Mouse (Mus musculus) CD8-positive naive resting alpha-beta T cell, adult 2 months (primary cell): ENCODE data around the gene Trim41.
A peak's percentile ranks its signal among the peaks of the same experiment; 100 is the strongest.
"Not testable (repeated sequence)": the region's sequence is repeated elsewhere in the genome, so short reads cannot be mapped to it uniquely, and the experiment has no call there.

Source experiments
- DNase-seq, 2 experiments: peaks; one replicate each; pipeline ENCODE4 v3.0.0; 2022; ENCODE audit warnings: low read depth in 2 of 2, low spot score in 2 of 2

Gene Trim41

DNA sequence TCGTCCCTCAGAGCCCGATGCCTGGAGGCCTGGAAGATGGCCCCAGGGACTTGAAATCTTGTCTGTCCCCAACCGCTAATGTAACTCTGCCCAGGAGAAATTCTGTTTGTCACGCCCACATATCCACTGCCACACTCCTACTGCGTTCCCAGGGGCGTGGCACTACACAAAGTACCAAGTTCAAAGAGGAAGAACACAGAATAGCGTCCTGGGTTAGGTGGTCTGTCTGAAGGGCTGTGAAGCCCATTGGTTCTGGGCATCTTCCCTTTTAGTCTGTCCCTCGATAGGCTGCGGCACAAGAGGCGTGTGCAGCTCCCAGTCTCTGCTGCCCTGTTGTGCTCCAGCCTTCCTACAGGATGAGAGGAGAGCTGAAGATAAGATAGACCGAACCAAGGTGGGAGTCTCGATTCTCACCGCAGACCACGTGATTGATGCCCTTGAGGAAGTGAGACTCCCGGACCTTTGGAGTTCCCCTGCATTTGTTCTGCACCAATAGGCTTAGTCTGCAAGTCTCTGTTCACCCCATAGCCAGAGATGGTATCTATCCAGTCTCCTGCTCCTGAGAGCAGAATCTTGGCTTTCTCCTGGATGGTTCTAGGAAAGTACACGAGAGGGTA is 21.1 kb upstream of the Trim41 start:
- peak in 1 of 2 experiments; percentile 33 for DNase-seq

DNA sequence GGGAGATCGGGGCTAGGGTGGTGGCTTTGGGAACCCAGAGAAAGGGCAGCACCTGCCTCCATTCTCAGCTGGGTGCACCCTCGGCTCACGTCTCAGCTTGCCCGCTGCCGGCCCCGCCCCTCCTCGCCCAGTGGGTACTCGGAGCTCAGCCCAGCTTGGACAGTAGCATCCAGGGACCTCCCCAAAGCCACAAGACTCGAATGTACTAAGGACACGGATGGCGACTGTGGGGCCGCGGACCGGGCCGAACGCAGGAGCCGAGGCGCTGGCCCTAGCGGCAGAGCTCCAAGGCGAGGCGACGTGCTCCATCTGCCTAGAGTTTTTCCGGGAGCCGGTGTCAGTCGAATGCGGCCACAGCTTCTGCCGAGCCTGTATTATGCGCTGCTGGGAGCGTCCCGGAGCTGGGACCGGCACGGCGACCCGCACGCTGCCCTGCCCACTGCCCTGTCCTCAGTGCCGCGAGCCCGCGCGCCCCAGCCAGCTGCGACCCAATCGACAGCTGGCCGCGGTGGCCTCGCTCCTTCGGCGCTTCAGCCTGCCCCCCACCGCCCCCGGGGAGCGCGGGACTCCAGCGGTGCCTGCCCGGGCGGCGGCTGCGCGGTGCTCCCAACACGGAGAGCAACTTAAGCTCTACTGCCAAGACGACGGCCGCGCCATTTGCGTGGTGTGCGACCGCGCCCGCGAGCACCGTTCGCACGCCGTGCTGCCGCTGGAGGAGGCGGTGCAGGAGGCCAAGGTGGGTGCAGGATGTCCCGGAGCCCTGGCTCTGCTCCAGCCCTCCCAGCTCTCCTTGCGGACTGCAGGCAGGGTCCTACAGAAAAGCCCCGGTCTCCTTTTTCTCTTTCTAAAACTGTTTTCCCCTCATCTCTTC is 20.4 kb upstream of the Trim41 start:
- peak; percentile 47 to 52 for DNase-seq

DNA sequence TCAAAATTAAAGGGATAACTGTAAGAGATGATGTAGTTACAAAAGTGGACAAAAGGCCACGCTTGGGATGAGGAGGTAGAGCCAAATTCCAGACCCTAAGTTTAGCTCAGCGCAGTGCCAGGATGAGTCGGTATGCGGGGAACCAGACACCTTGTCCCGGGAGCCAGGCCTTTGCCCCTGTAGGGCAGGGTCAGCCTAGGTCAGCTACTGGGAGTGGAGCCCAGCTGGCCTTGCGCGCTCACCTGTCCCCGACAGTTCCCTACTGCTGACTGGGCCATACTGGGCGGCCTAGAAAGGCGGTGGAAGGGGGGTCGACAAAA is 19.8 kb upstream of the Trim41 start:
- no peak for DNase-seq

DNA sequence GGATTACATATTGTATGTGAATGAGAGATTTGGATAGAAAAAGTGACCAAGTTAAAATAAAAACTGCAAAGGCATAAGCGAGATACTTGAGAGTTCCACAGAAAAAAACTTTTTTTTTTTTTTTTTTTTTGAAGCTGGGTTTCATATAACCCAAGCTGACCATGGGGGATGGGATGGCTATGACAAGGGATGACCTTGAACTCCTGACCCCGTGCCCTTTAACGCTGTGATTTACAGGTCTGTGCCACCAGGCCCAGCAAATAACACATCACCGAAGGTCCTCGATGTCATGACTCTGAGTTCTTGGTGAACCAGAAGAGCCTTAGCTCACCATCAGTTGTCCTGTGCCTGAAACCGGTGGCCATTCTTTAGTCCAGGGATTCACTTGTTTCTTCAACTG is 18.8 kb upstream of the Trim41 start:
- no peak for DNase-seq

DNA sequence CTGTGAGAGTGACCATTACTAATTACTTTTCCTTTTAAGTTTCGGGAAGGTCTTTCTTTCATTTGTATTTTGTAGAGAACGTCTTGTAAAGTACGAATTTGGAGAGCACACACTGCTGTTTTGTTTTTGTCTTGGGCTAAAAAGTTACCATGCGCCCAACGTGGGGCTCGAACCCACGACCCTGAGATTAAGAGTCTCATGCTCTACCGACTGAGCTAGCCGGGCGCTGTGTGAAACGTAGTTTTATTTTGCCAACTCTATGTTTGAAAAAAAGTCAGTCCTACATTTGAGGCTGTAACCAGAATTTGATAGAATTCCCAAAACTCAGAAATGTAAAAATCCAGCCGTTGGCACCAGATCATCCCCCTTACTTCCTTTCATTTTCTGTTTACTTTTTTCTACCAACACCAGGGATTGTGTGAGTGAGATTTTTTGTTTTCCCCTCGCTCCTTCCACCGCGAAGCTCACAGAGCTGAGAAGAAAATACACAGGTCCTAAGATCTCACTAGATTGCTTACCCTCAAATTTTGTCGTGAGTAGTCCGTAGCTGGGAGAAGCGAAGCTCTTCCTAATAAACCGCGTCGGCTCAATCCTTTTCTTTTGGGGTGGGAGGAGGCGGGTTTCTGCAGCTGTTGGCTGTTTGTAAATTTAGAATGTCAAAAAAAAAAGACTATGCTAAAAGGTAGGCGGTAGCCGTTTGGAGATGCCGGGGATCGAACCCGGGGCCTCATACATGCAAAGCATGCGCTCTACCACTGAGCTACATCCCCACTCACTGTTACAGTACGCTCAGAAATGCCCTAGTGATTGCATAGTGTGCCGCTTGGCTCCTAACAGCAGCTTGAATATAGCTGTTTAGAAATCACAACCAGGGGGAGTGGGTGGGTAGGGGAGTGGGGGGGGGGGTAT is 16.8 kb upstream of the Trim41 start:
- DNase-seq = peak; percentile 89 to 93

DNA sequence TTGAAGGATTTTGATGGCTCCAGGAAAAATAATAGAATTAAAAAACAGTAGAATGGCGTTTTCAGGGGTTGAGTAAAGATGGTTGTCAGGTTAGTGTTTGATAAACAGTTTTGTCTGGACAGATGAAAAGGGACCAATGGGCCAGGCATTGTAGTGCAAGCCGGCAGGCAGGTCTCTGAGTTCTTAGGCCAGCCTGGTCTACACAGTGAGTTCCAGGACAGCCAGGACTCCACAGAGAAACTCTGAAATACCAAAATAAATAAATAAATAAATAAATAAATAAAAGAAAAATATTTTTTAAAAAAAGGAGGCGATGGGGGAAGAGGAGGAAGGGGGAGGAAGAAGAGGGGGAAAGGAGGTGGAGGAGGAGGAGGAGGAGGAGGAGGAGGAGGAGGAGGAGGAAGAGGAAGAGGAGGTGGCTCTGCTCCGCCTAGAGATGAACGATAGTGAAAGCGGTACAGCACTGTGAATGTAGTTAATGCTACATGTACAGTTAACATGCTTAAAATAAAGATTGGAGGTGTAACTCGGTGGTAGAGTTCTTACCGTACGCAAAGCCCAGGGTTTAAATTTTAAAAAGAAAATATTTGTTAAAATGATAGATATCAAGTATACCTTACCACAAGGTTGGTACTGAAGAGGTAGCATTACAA is 16.1 kb upstream of the Trim41 start:
- DNase-seq = no peak

DNA sequence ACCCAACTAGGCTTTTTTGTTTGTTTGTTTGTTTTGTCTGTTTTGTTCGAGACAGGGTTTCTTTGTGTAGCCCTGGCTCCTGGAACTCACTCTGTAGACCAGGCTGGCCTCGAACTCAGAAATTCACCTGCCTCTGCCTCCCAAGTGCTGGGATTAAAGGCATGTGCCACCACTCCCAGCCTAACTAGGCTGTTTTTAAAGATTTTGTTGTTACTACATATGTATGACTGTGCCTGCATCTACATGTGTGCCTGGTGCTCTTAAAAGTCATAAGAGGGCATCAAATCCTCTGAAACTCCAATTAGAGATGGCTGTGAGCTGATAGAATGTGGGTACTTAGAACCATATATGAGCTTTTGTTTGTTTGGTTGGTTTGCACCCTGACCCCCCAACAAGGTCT is 14.1 kb upstream of the Trim41 start:
- DNase-seq = no peak

DNA sequence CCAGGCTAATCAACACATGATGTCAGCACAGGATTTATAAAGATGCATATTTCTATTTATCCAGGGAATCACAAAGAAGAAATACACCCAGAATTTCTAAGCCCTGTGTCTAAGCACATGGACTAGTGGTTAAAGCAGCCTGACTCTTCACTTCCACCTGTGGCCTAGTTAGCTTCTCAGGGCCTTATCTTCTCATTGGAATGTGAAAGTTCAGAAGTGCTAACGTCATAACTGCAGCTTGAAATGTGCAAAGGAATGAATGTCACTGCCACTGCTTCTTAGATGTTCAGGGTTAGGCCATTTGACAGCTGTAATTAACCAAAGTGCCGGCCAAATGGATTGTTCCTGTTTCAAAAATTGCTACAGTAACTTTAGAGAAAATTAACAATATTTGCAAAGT is 13.1 kb upstream of the Trim41 start:
- DNase-seq = no peak

DNA sequence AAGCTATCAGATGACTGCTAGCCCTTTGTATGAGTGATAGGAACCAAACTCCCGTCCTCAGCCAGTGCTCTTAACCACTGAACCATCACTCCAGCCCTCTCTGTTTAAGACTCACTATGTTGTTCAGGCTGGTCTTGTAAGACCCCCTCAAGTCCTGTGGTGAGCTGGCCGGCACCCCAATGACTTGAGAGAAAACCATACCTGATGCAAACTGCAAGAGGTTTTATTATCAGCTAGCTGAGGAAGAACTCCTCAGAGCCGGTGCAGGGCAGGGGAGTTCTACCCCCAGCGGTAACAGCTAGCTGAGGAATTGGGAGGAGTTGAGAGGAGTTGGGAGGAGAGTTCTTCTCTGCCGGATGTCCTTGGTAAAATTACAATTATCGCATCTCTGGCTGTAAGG is 10.8 kb upstream of the Trim41 start:
- no peak for DNase-seq

DNA sequence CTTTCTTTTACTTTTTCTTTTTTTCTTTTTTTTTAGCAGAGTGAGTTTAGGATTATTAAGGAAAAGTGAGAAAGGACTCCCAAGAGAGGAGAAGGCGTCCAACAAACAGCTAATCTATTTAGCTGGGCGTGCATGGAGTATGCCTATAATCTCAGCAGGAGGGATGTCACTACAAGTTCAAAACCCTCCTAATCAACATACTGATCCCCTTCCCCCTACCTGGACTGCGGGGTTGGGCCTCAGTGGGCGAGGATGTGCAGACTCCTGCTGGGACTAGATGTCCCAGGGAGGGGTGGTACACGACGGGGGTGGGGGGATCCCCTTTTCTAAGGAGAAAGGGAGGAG is 9.6 kb upstream of the Trim41 start:
- no peak for DNase-seq

DNA sequence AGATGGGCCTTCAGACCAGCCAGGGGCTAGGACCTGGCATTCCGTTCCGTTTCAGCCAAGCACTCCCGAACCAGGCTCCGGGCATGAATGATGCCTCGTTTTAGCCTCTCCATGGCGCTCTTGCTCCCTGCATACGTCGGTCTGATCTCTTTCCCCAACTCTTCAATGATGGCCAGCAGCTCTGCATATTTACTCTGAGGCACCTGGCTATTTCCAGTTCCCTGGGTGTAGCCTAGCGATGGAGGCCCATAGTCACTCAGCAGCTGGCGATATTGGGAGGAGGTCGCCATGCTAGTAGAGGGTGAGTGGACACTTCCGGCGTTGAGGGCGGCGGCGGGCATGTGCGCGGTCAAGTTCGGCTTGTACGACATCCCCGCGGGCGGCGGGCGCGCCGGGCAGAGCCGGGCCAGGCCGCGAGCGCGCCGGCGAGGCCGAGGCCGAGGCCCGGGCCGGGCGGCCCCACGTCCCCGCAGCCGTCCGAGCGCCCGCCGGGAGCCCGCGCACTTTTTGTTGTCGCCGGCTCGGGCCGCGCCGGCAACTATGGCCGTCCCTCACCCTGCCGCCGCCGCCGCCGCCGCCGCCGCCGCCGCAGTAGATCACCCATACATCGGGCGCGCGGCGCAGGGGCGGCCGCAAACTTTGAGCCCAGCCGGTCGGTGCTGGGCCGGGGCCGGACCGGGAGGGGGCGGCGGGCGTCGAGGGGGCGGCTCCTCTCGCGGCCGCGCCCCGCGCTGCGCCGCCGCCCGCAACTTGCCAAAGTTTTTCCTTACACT is 9.0 kb upstream of the Trim41 start, which contains the start of the genes Trim7 and Gm12184:
Trim7 (plus strand) TSS at position 162 of the 773 bp plus-strand sequence.
Gm12184 (minus strand) TSS at position 677 of the 773 bp plus-strand sequence.
- not testable (repeated sequence) for DNase-seq

DNA sequence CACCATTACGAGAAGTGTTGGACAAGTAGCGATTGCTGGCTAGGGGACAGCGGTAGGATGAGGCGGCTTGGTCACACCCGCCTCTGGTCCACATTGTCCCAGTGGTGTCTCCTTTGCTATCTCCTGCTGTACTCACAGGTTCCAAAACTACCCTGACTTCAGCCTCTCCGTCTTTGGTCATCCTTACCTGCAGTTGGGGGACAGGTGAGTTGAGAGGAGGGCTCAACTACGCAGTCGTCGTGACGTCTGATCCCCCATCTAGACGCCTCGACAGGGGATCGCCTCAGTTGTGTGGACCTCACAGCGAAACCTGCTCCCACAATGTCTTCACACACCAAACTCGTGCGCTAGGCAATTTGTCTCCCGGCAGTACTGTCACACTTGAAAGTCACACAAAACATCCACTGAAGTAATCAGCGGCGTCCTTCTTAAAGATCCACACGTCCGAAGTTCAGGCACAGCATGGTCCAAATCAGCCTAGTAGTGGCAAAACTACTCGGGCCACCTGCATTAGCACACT is 7.2 kb upstream of the Trim41 start:
- DNase-seq = no peak

DNA sequence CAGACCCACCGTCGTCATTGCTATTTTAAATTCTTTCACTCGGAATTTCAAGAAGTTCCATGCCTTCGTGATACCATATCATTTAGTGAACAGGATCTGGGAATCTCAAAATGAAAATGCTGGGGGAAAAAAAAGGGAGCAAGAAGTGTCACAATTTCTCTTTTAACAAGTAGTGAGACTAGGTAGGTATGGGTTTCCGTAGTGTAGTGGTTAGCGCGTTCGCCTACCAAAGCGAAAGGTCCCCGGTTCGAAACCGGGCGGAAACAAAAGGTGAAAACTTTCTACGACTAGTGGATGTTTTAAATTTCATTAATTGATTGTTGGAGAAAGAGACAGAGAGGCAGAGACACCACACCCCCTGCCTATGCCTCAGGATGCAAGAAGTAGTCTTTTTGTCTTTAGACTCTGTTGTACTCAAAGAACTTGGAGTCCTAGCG is 6.4 kb upstream of the Trim41 start:
- peak; percentile 73 to 75 for DNase-seq

DNA sequence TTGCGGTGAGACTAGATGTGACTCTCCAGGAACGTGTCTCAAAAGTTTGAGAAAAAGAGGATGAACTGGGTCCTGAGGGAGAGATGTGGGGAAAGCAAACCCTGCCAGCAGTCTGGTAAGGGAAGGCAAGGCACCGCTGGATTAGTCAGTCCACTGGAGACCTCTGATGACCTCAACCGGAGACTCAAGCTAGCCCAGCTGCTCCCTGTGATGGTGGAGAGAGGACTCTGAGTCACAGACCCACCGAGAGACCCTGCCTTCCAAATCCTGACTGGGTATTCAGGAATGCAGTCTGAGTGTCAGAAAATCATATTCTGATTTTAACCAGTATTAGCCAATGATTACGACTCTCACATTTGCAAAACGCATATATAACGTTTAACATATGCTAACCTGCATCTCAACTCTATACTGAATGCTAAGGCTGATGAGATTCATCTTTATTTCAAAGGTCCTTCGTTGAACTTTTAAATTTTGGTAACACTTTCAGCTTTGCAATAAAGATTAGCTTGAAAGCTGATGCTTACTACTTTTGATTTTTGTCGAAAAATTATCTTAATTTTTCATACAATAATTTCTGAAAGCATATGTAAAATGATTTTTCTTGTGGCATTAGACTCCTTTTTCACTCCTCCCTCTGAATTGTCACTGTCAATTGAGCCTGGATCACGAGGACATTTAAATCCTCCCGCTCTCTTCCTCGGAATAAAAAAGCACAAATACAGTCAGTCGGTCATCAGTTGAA is 5.8 kb upstream of the Trim41 start:
- no peak for DNase-seq

DNA sequence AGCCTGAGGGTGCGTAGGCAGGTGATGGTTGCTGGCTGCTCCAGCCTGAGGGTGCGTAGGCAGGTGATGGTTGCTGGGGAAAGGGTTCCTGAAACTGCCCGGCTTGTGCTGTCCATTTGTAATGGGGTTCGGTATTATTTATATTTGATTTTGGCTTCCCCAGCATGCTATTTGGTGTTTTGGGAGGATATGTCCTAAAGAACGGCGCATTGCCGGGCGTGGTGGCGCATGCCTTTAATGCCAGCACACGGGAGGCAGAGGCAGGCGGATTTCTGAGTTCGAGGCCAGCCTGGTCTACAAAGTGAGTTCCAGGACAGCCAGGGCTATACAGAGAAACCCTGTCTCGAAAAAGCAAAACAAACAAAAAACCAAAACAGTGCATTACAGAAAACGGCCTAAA is 4.1 kb upstream of the Trim41 start:
- not testable (repeated sequence) for DNase-seq

DNA sequence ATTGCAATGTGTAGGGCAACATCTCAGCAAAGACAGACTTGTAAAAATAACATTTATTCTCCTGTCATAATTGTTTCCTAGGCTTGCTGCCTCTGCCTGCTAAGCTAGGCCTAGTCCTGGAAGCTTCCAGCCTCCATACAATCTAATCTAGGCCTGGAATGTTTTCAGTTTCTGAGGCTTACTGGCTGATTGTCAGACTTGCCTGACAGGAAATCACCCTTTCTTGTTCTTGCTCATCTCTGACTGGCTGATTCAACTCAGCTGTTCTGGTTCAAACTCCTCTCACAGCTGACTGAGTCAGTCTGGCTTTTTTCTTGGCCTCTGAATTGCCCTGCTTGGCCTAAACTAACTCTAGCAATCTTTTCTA is 3.1 kb upstream of the Trim41 start:
- DNase-seq = no peak

DNA sequence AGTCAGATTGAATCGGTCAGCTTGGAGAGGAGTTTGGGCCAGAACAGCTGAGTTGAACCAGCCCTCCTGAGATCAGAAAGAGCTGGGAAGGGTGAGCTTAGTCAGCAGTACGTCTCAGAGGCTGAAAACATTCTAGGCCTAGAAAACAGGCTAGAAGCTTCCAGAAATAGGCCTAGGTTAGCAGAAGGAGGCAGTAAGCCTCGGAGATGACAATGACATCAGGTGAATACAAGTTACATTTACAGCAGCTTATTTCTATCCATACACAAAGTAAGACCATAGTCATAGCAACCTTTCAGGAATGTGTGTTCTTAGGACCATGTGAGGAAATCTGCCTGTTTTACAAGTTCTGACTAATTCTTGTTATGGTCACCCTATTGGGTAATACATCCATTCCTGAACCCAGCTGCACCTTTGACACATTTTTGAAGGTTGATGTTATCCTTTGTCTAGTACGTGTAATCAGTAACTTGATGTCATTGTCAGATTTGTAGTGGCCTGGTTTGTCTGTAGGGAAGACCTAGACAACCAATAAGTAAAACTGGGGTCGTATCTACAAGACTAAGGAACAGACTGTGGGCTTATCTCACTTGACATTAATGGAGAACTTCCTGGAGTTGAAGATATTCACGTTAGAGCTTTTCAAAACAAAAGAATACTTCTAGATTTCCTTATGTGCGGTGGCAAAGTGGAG is 2.6 kb upstream of the Trim41 start:
- no peak for DNase-seq

DNA sequence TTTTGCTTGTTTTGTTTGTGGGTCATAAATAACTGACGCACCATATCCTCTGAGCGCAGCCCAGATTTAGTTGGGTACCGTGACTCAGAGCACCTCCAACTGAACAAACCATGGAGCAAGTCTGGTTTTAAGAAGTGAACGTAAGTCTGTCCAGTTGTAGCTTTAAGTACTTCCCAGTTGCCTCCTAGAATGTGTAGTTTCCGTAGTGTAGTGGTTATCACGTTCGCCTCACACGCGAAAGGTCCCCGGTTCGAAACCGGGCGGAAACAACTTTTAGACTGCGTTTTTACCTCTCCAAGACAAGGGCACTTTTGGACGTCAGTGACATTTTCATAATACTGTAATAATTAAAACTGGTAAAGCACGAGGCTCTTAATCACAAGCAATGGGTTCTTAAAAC is 1.2 kb upstream of the Trim41 start:
- peak; percentile 87 to 88 for DNase-seq

DNA sequence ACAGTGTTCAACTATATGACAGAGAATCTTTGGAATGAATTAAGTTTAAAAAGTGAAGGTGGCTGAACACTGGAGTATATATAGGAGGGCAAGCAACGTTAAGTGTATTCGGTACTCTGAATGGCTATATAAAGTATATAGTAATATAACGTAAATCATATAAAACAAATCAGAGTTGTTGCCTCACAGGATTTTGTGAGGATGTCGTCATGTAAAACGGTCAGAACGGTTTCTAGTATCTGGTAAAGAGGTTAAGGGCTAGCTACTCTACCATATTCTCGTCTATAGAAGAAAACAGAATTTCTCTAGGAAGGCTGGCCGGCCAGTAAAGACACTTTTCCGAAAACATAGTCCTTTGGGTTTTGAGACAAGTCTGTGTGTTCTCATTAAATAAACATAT is 641 bp upstream of the Trim41 start:
- no peak for DNase-seq
